Mouse (Mus musculus) embryonic facial prominence, embryonic 10.5 days (tissue): ENCODE data around the gene Abhd16a. TPM values are rescaled to one million over a fixed set of nuclear protein-coding genes. Genes with fewer than 3 reads are reported as not detected.

Experiments
- polyA plus RNA-seq: library from polyadenylated mRNA; unstranded; fragments of >200 nt; fragmentation: Nextera tagmentation; extraction: Ambion mirVana; gene quantifications from 2 replicates; pipeline ENCODE4 v1.2.1, GENCODE M21; 2016

Gene Abhd16a
- polyA plus RNA-seq, 1 experiment from 2014 or later, result 59.4 TPM

Other genes with a start within 250 kb of the Abhd16a start
- gene Skiv2l, start 239.1 kb upstream of the Abhd16a start, polyA plus RNA-seq, result 57.1 and 57.3 TPM in 2 replicates
- gene Nelfe, start 238.9 kb upstream of the Abhd16a start, polyA plus RNA-seq, result 129 and 144 TPM in 2 replicates
- gene Cfb, start 226.7 kb upstream of the Abhd16a start, polyA plus RNA-seq, result 2.1 and 2.6 TPM in 2 replicates
- gene Zbtb12, start 209.8 kb upstream of the Abhd16a start, polyA plus RNA-seq, result 4.8 and 6.2 TPM in 2 replicates
- gene Gm20547, start 207.2 kb upstream of the Abhd16a start, polyA plus RNA-seq, result not detected in 2 replicates
- 0.55 and 1.6 TPM in 2 replicates for gene C2, start 191.0 kb upstream of the Abhd16a start, polyA plus RNA-seq
- 96.5 and 103 TPM in 2 replicates for gene Ehmt2, start 190.8 kb upstream of the Abhd16a start, polyA plus RNA-seq
- gene Slc44a4, start 174.8 kb upstream of the Abhd16a start, polyA plus RNA-seq, result 0.21 and 0.44 TPM in 2 replicates
- gene Neu1, start 158.0 kb upstream of the Abhd16a start, polyA plus RNA-seq, result 14.0 and 19.3 TPM in 2 replicates
- 0.13 and 0.15 TPM in 2 replicates for gene Hspa1b, start 130.0 kb upstream of the Abhd16a start, polyA plus RNA-seq
- not detected in 2 replicates for gene Gm20481, start 119.4 kb upstream of the Abhd16a start, polyA plus RNA-seq
- gene Hspa1a, start 117.1 kb upstream of the Abhd16a start, polyA plus RNA-seq, result 1.3 and 1.9 TPM in 2 replicates
- gene Hspa1l, start 116.6 kb upstream of the Abhd16a start, polyA plus RNA-seq, result 1.1 TPM in 2 replicates
- 339 and 361 TPM in 2 replicates for gene Lsm2, start 107.4 kb upstream of the Abhd16a start, polyA plus RNA-seq
- 197 and 223 TPM in 2 replicates for gene Vars, start 88.3 kb upstream of the Abhd16a start, polyA plus RNA-seq
- 0.18 and 0.21 TPM in 2 replicates for gene Vwa7, start 72.7 kb upstream of the Abhd16a start, polyA plus RNA-seq
- gene Sapcd1, start 61.2 kb upstream of the Abhd16a start, polyA plus RNA-seq, result 4.2 and 5.6 TPM in 2 replicates
- 3.9 and 4.4 TPM in 2 replicates for gene Msh5, start 42.5 kb upstream of the Abhd16a start, polyA plus RNA-seq
- 190 and 191 TPM in 2 replicates for gene Clic1, start 39.3 kb upstream of the Abhd16a start, polyA plus RNA-seq
- gene Ddah2, start 30.2 kb upstream of the Abhd16a start, polyA plus RNA-seq, result 482 and 503 TPM in 2 replicates
- 0.31 and 0.35 TPM in 2 replicates for gene Ly6g6c, start 23.9 kb upstream of the Abhd16a start, polyA plus RNA-seq
- gene Mpig6b, start 23.1 kb upstream of the Abhd16a start, polyA plus RNA-seq, result 0.52 and 0.93 TPM in 2 replicates
- 0.83 and 1.00 TPM in 2 replicates for gene Ly6g6e, start 12.4 kb upstream of the Abhd16a start, polyA plus RNA-seq
- 1.3 TPM in 1 of 2 replicates, not detected in the other for gene Ly6g6d, start 11.2 kb upstream of the Abhd16a start, polyA plus RNA-seq
- 0.51 and 0.62 TPM in 2 replicates for gene Ly6g6f, start 3.7 kb upstream of the Abhd16a start, polyA plus RNA-seq
- not detected in 2 replicates for gene Ly6g5c, start 19.0 kb downstream of the Abhd16a start, polyA plus RNA-seq
- 1.5 and 1.6 TPM in 2 replicates for gene Ly6g5b, start 26.2 kb downstream of the Abhd16a start, polyA plus RNA-seq
- 32.5 and 33.3 TPM in 2 replicates for gene Gpank1, start 32.2 kb downstream of the Abhd16a start, polyA plus RNA-seq
- gene Csnk2b, start 32.8 kb downstream of the Abhd16a start, polyA plus RNA-seq, result 283 and 288 TPM in 2 replicates
- 9.6 and 9.7 TPM in 2 replicates for gene D17H6S53E, start 37.1 kb downstream of the Abhd16a start, polyA plus RNA-seq
- 0.40 and 0.69 TPM in 2 replicates for gene Apom, start 42.8 kb downstream of the Abhd16a start, polyA plus RNA-seq
- 73.8 and 77.8 TPM in 2 replicates for gene Bag6, start 45.9 kb downstream of the Abhd16a start, polyA plus RNA-seq
- 203 and 205 TPM in 2 replicates for gene Prrc2a, start 75.6 kb downstream of the Abhd16a start, polyA plus RNA-seq
- gene Aif1, start 86.8 kb downstream of the Abhd16a start, polyA plus RNA-seq, result 2.9 and 3.9 TPM in 2 replicates
- gene Lst1, start 99.2 kb downstream of the Abhd16a start, polyA plus RNA-seq, result 2.6 and 6.9 TPM in 2 replicates
- gene Ltb, start 105.2 kb downstream of the Abhd16a start, polyA plus RNA-seq, result 0.16 and 0.34 TPM in 2 replicates
- not detected in 2 replicates for gene Tnf, start 112.7 kb downstream of the Abhd16a start, polyA plus RNA-seq
- not detected in 2 replicates for gene Lta, start 116.1 kb downstream of the Abhd16a start, polyA plus RNA-seq
- 0.33 and 0.40 TPM in 2 replicates for gene Gm16181, start 131.6 kb downstream of the Abhd16a start, polyA plus RNA-seq
- 5.2 and 5.6 TPM in 2 replicates for gene Atp6v1g2, start 144.4 kb downstream of the Abhd16a start, polyA plus RNA-seq
- gene Nfkbil1, start 146.5 kb downstream of the Abhd16a start, polyA plus RNA-seq, result 9.3 and 9.6 TPM in 2 replicates
- gene Ddx39b, start 152.5 kb downstream of the Abhd16a start, polyA plus RNA-seq, result 726 and 735 TPM in 2 replicates
- gene H2-D1, start 173.5 kb downstream of the Abhd16a start, polyA plus RNA-seq, result 30.3 and 32.9 TPM in 2 replicates
- not detected in 2 replicates for gene H2-Q1, start 231.1 kb downstream of the Abhd16a start, polyA plus RNA-seq